Mouse (Mus musculus) left cerebral cortex, postnatal 14 days (tissue): ENCODE data around the gene Wrap53. TPM values are rescaled to one million over a fixed set of nuclear protein-coding genes. Genes with fewer than 3 reads are reported as not detected.
"Not testable (repeated sequence)": the region's sequence is repeated elsewhere in the genome, so short reads cannot be mapped to it uniquely, and the experiment has no call there.

ENCODE experiments used
- DNase-seq, 2 experiments: peaks; one replicate each; pipeline ENCODE4 v3.0.0; 2021 to 2022; ENCODE audit warnings: low spot score in 2 of 2, mixed read lengths in 1 of 2
- intact Hi-C: fragments of 180-260 bp; cut with DNase I; formaldehyde crosslinking; loops from one replicate; pipeline ENCODE4 v1.15.1; 2025
- total RNA-seq, 2 experiments: library from RNA; stranded (reverse); gene quantifications; 2 replicates each; pipeline ENCODE4 v1.2.3; 2021

Wrap53 gene
- total RNA-seq, 2 experiments from 2014 or later, result 6.9 to 8.3 TPM

DNA sequence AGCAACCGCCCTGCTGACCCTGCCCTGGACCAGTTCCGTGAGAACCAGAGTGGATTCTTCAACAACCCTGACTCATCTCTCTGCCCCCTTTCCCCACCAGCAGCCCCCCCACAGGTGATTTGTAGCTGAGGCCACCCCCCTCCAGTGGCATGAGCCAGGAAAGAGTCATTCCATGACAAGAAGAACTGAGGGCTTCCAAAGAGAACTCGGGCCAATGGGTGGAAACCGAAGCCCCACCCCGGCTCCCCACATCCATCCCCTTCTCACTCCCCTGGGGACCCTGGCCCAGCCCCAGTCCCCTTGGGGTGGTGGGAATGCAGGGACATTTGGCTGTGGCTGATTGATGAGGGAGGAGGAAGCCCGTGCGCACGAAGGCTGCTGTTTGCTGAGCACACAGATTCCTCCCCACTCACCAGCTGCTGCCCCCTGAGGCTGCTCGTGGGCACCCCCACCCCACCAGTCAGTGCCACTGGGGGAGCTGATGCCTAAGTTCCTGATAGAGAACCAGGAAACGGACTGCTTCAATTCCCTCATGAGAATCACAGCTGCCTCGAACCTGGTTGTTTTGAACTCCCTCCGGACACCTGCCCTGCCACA lies 30.9 kb downstream of the Wrap53 start, which contains the start of gene Dnah2:
Gene Dnah2, minus strand, starts transcription at position 51 of the 597 bp plus-strand sequence.
- intact Hi-C loops, result no loop called here
- DNase-seq, result no peak

DNA sequence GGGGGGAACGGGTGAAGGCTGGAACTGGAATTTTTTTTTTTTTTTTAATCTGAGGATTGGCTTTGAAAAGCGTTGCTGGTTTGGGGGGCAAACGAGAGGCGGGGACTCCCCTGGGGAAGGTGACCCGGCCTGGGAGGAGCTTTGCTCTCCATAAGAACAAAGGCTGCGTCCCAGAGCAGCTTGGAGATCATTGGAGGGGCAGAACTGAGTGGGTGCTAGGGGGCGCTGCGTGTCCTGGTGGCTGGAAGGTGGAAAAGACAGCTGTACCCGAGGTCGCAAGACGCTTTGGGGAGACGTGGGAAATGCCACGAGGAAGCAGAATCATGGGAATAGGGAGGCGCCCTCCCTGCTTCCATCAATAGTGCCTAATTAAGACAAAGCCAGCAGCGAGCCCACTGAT lies 33.0 kb downstream of the Wrap53 start:
- DNase-seq, result peak in 1 of 2 experiments; percentile 59
- intact Hi-C loops, result loop anchor here (2.0 kb wide), 1 partner anchor 32 kb away; no protein-coding TSS in a partner anchor

DNA sequence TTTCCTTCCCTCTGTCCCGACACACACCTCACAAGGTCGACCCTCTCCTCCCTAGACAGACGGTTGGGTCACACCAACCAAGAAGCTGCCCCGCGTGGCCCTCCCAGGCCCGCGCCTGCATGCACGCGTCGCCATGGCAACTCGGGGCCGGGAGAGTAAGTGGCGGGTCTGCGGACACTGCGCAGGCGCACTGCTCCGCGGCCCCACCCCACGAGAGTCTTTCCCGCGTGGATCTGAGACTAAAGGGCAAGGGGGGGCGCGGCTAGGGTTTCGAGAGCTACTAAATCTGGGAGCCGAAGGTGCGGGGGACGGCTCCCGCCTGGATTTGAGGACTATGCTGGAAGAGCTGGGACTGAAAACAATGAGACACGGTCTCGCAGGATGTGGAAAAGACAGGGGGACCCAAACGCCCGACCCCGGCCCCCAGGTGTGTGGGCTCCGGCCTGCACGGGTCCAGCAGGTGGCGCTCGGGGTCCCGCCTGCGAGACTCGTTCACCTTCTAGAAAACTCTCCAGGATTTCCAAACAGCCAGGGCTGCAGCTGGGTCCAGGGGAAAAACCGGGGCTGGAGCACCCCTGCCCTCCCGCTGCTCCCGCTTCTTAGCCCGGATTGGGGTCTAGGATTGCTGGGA lies 33.5 kb downstream of the Wrap53 start:
- peak; percentile 78 to 89 for DNase-seq
- intact Hi-C loops, result loop anchor here (2.0 kb wide), 1 partner anchor 32 kb away; no protein-coding TSS in a partner anchor

DNA sequence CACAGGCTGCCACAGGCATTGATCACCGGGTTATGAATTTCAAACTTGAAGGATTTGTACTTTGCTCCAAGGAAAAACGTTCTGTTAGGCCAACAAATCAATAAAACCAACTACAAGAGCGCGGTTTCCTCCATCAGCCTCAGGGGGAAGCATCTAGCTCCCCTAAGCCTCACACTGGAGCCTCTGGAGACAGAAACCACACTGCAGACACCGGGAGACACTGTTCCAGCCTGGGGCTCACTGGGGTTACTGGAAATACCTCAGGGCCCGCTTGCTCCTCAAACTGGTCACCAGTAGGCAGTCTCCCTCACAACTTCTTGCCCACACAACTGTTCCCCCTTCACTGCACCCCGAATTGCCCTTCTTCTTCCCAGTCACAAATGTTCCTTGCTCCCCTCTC lies 34.1 kb downstream of the Wrap53 start:
- intact Hi-C loops, result loop anchor here (2.0 kb wide), 1 partner anchor 33 kb away; no protein-coding TSS in a partner anchor

DNA sequence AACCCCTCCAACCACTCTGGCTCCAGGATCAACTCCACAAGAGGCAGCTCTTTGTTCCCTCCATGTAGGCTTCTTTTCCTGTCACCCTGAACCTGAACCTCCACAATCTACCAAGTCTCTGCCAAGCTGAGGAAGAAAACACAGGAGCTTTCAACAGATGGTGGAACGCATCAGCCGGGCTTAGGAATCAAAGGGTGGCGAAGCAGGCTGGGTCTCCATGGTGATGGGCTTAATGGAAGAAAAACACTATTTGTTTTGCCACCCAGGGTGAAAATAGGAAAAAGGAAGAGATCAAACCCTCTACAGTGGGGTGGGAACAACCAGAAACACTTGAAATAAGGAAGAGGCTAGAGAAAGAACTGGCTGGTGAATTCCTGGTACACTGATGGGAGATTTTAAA lies 36.5 kb downstream of the Wrap53 start:
- intact Hi-C loops, result no loop called here

More for the DNA sequence above, 34.1 kb downstream of the Wrap53 start:
- no peak for DNase-seq

DNA sequence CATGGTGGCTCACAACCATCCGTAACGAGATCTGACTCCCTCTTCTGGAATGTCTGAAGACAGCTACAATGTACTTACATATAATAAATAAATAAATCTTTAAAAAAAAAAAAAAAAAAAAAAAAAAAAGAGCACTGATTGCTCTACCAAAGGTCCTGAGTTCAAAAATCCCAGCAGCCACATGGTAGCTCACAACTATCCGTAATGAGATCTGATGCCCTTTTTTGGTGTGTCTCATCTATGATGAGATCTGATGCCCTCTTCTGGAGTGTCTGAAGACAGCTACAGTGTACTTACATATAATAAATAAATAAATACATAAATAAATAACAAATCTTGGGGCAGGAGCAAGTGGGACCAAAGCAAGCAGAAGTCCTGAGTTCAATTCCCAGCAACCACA lies 38.3 kb downstream of the Wrap53 start:
- intact Hi-C loops, DNase-seq: not testable (repeated sequence)

More for the DNA sequence above, 36.5 kb downstream of the Wrap53 start:
- no peak for DNase-seq

DNA sequence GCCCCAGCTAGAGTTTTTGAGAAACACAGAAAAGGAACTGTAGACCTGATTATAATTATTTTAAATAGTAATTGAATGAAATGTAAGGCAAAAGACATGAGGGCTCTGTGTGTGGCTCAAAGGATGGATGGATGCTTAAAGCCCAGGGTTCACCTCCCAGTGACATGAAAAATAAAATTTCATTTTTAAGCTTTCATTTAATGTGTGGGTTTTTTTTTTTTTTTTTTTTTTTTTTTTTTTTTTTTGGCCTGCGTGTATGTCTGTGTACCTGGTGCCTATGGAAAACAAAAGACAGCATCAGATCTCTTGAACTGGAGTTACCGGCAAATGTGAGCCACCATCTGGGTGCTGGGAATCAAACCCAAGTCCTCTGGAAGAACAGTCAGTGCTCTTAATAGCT lies 39.4 kb downstream of the Wrap53 start:
- intact Hi-C loops, result no loop called here

DNA sequence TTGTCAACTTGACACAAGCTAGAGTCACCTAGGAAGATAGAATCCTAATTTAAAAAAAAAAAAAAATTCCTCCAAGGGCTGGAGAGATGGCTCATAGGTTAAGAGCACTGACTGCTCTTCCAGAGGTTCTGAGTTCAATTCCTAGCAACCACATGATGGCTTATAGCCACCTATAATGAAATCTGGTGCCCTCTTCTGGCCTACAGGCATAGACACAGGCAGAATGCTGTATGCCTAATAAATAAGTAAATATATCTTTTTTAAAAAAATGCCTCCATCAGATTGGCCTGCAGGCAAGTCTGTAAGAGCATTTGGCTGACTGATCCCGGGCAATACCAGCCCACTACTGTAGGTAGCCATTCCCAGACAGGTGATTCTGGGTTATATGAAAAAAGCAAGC lies 45.1 kb downstream of the Wrap53 start:
- intact Hi-C loops, result loop anchor here (5.0 kb wide), 1 partner anchor 42 kb away; no protein-coding TSS in a partner anchor
- no peak for DNase-seq

More for the DNA sequence above, 39.4 kb downstream of the Wrap53 start:
- no peak for DNase-seq

DNA sequence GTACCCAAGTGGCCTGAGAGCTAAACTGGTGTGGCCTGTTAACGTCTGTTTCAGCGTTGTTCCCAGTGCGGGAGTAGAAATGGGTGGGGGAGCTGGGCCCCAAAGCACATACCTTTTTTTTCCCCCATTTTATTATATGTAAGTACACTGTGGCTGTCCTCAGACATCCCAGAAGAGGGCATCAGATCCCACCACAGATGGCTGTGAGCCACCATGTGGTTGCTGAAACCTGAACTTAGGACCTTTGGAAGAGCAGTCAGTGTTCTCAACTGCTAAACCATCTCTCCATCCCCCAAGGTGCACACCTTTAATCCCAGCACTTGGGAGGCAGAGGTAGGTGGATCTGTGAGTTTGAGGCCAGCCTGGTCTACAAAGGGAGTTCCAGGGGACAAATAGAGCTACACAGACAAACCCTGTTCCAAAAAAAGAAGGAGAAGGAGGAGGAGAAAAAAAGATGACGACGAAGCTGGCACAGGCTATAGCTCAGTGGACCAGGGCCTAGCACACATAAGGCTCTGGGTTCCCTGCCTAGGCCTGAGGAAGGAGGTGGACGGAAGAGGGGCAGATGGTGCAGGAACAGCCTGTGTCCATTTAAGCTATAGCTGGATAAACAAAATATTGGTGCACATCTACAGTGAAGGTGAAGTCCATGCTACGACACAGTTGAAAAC lies 47.4 kb downstream of the Wrap53 start:
- intact Hi-C loops, result loop anchor here (5.0 kb wide), 1 partner anchor 45 kb away; no protein-coding TSS in a partner anchor
- DNase-seq, result no peak

DNA sequence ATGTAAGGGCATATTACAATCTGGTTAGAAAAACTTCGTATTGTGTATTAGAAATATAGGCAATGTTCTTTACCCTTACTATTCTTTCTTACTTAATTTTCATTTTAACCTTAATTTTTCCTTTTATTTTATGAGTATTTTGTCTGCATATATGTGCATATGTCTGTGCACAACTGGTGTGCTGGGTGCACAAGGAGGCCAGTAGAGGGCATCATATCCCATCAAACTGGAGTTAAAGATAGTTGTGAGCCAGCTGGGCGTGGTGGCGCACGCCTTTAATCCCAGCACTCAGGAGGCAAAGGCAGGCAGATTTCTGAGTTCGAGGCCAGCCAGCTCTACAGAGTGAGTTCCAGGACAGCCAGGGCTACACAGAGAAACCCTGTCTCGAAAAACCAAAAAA lies 49.3 kb downstream of the Wrap53 start:
- not testable (repeated sequence) for DNase-seq
- intact Hi-C loops, result loop anchor here (5.0 kb wide), 1 partner anchor 47 kb away; no protein-coding TSS in a partner anchor

DNA sequence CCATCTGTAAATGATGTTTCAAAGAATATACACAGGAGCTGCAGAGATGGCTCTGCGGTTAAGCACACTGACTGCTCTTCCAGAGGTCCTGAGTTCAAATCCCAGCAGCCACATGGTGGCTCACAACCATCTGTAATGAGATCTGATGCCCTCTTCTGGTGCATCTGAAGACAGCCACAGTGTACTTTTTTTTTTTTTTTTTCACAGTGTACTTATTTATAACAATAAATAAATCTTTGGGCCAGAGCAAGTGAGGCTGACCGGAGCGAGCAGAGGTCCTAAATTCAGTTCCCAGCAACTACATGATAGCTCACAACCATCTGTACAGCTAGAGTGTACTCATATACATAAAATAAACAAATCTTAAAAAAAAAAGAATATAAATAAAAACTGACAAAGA lies 49.8 kb downstream of the Wrap53 start:
- intact Hi-C loops, result loop anchor here (5.0 kb wide), 1 partner anchor 47 kb away; no protein-coding TSS in a partner anchor
- DNase-seq, result not testable (repeated sequence)

DNA sequence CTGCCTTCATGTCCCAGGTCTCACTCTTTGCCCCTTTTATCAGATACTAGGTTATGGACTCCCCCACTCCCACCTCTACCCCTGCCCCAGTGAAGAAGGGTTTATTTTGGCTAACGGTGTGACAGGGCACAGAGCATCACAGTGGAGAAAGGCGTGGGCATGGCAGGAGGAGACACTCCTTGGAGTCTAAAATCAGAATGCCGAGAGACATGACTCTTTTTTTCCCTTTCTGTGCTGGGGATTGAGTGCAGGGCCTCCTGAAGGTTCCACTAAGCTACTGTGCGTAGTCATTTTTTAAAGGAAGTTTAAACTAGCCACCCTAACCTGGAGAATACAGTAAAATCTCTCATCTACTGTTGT lies 52.0 kb downstream of the Wrap53 start:
- DNase-seq, result no peak
- intact Hi-C loops, result no loop called here

DNA sequence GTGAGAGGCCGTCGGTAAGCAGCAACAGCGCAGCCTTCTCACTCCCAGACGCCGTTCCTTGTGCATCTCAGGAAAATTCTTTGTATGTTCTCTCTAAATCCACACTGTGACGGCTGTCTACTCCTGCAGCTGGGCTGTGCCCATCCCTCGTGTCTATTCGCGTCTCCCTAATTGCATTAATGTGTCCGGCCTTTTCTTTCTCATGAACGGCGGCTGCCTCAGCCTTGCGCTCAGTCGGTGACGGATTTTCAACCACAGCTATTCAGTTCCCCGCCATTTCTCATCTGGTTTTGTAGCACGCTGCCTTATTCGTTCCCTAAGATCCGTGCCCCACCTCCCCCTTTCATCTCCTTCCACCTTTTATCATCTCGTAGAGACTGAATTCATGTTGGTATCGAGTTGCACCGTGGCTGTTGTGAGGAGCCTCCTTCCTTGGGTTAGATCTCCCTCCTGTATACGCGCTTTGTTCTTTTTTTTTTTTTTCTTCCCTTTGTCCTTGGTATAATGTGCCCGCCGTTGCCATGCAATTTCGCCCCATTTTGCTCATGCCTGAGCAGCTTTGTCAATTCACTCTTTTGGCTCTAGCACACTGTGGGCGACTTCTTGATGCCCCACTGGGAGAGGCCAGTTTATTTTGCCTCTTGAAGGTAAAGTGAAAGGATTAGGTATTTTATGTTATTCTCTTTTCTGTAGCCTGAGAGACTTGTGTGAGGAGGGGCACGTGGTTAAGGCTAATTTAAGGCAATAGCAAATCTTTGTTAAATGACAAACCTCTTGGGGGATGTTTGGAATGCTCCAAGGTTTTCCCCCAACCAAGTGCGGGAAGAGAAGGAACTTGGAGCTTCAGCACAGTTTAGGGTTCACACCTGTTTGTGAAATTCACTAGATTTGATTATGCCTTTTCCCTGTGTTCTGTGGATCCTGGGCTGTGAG lies 52.7 kb downstream of the Wrap53 start:
- intact Hi-C loops, result no loop called here

DNA sequence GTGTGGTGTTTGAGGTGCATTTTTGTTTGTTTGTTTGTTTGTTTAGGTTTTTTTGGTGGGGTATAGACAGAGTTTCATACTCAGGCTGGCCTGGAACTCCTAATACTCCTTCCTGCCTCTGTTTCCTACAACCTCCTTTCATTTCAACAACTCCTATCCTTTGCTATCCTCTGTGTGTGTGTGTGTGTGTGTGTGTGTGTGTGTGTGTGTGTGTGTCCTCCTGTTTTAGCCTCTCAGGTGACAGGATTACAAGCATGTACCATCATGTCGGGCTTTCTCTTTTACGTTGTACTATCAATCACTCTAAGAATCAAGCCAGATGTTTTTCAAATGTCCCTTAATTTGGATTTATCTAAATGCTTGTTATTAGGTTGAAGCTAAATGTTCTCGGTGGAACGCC lies 53.4 kb downstream of the Wrap53 start:
- intact Hi-C loops, result no loop called here
- no peak for DNase-seq

More for the DNA sequence above, 52.7 kb downstream of the Wrap53 start:
- peak; percentile 29 to 53 for DNase-seq

DNA sequence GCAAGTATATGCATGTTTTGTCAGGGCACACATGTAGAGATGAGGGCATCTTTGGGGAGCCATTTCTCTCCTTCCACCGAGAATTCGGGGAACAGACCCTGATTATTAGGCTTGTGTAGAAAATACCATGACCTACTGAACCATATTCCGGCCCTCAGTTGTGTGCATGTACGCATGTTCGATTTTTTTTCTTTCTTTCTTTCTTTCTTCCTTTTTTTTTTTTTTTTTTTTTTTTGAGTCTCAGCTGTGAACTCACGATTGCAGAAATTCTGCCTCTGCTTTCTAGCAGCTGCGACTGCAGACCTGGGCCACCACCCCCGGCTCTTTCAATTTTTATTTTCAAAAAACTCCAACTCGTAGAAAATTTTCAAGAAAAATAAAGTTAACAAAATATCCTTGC lies 54.4 kb downstream of the Wrap53 start:
- intact Hi-C loops, result no loop called here
- DNase-seq, result no peak

DNA sequence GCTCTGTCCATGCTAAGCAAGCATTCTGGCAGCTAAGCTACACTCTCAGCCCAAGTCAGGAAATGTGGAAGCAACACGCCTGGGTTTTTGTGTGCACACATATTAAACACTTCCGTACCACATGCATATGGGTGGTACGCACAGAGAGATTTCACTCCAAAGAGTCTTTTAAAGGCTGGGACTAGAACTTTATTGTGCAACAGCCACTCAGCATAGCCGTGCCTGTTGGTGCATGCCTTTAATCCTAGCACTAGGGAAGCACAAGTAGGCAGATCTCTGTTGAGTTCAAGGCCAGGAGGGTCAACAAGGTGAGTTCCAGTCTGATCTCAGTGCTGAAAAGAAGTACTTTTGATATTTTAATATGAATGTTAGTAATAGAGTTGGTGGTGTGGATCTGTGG lies 56.4 kb downstream of the Wrap53 start:
- DNase-seq, result no peak
- intact Hi-C loops, result no loop called here

DNA sequence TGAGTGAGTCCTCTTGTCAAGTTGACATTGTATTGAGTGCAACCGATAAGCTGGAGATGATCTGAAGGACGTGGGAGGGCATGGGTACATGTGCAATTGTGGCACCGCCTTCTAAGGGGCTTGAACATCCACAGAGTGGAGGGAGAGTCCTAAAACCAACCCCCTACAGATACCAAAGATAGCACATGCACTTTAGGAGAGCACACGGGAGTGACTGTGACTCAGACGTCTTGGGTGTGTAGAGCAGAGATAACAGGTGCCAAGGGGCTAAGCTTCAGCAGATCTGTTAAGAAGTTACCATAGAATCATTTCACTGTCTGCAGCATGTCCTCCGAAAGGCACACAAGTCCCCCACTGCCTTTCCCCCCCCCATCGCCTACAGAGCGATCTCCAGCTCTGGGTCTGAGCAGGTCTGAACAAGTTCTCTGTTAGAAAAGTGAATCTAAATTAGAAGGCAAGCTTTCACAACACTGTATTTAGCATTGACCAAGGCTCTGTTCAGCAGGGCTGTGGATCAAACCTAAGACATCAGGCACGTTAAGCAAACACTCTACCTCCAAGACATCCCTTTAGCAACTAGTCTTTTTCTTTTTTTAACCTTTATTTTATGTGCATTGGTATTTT lies 58.4 kb downstream of the Wrap53 start:
- no peak for DNase-seq
- intact Hi-C loops, result no loop called here

DNA sequence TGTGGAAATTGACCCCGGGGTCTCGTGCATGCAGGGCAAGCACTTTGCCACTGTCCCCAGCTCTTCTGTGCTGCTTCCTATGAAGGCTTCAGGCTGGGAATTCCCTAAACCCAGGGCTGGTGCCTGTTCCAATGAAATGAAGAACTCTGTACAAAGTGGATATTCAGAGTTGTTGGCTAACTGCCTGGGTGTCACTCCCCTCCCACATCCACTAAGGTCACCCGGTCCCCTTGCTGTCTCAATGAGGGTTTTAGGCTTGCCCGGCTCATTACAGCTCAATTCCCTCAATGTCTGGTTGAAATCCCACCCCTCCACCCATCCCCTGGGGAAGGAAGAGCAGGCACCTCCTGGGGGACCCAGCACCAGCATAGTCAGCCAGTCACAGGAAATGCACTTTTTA lies 60.1 kb downstream of the Wrap53 start:
- intact Hi-C loops, result no loop called here
- no peak for DNase-seq

DNA sequence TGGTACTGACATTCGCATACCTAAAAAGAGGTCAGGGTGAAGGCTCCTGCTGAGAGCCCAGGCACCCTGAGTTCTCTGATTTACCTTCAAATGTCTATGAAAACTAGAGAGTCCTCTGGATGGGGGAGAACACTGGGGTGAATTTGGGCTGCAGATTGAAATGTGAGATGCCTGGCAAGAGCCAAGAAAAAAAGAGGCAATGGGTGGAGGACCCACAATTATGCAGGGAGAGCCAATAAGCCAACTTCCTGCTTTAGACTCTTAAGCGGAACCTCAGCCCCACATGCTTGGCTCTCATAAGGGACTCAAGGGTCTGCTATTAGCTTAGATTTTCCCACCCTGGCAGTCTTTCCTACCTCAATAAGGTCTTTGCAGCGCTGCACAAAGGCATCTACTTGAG lies 63.4 kb downstream of the Wrap53 start:
- intact Hi-C loops, result no loop called here

More for the DNA sequence above, 63.4 kb downstream of the Wrap53 start:
- no peak for DNase-seq
